9 mouse cellular contexts compared by ENCODE assay signal in genomic region chr4:49522576-49522975, GRCm38 (mm10). TPM values are rescaled to one million over a fixed set of nuclear protein-coding genes. Genes with fewer than 3 reads are reported as not detected.
DNase-seq lines count a peak whose midpoint lies in the region; ATAC-seq and TF ChIP-seq lines count a peak whose summit lies in the region.
"Had no signal": no experiment of that assay in that cellular context is flagged by ENCODE, and none has a peak within 500 bp of the region (broad histone marks: within the 10 kb centered on the region; RNA-seq: fewer than 3 reads in every experiment).

No protein-coding gene starts in this region.

- H3K9me3 ChIP-seq in hindbrain, embryonic 13.5 days, result no peaks in the 10 kb centered on the region
- H3K9me3 ChIP-seq in hindbrain, embryonic 11.5 days (ENCODE audit: control insufficient read depth, low read length), result no peaks in the 10 kb centered on the region
- H3K9me3 ChIP-seq in midbrain, postnatal 0 days (ENCODE audit: low read length), result no peaks in the 10 kb centered on the region

- ATAC-seq in hindbrain, embryonic 13.5 days (ENCODE audit: low FRiP score), result no peak
- no peak for ATAC-seq in hindbrain, embryonic 11.5 days (ENCODE audit: low FRiP score)
- no peak for ATAC-seq in midbrain, postnatal 0 days (ENCODE audit: low FRiP score)

- H3K36me3 ChIP-seq in hindbrain, embryonic 13.5 days, result peaks cover 27% of the 10 kb centered on the region
- H3K36me3 ChIP-seq in hindbrain, embryonic 11.5 days (ENCODE audit: control insufficient read depth, insufficient read depth, low read length), result no peaks in the 10 kb centered on the region
- 0 out of 2 replicates have a peak, but pooled peaks cover 6% of the 10 kb centered on the region for H3K36me3 ChIP-seq in midbrain, postnatal 0 days (ENCODE audit: insufficient read depth, low read length)

- no peak for TF ChIP-seq CTCF in midbrain, postnatal 0 days (IDR thresholded peaks at IDR 0.05)

- DNase-seq in hindbrain, embryonic 11.5 days (ENCODE audit: low spot score), result no peak
- DNase-seq in cerebellum, adult 18-20 months, result peak; percentile 13 to 41
- DNase-seq in frontal cortex, postnatal 36 days (ENCODE audit: low spot score in 2 of 2), result peak; percentile 88 to 89
- DNase-seq in layer of hippocampus, adult 8-10 months (ENCODE audit: low spot score in 2 of 2), result peak; percentile 85 to 86
- DNase-seq in midbrain, postnatal 0 days (ENCODE audit: low spot score), result peak; percentile 6
- no peak for DNase-seq in urinary bladder, postnatal 36 days (ENCODE audit: low spot score in 2 of 2)
- DNase-seq in adrenal gland, postnatal 14 days, result no peak

- whole genome bisulfite sequencing in hindbrain, embryonic 13.5 days, result 70% methylated on average over 9 of the region's 9 CpGs
- 89% methylated on average over 9 of the region's 9 CpGs for WGBS in hindbrain, embryonic 11.5 days
- 70% methylated on average over 9 of the region's 9 CpGs for WGBS in midbrain, postnatal 0 days

- H3K4me3 ChIP-seq in hindbrain, embryonic 13.5 days, result no peak overlapping the region
- H3K4me3 ChIP-seq in hindbrain, embryonic 11.5 days (ENCODE audit: low read depth, low read length), result no peak overlapping the region
- no peak overlapping the region for H3K4me3 ChIP-seq in midbrain, postnatal 0 days (ENCODE audit: low read depth, low read length)

- H3K4me1 ChIP-seq in hindbrain, embryonic 13.5 days (replicated peaks), result peaks cover 32% of the 10 kb centered on the region
- H3K4me1 ChIP-seq in hindbrain, embryonic 11.5 days (replicated peaks; ENCODE audit: control insufficient read depth, insufficient read depth, low read length), result no peaks in the 10 kb centered on the region
- H3K4me1 ChIP-seq in midbrain, postnatal 0 days (ENCODE audit: insufficient read depth, low read length), result peaks cover 12% of the 10 kb centered on the region

- H3K4me2 ChIP-seq in hindbrain, embryonic 13.5 days, result peak overlapping the region; percentile 79
- H3K4me2 ChIP-seq in hindbrain, embryonic 11.5 days (replicated peaks; ENCODE audit: low read depth, low read length), result no peak overlapping the region
- peak overlapping the region; percentile 81; the same call in 1 of the 2 replicates for H3K4me2 ChIP-seq in midbrain, postnatal 0 days (ENCODE audit: low read depth, low read length, poor library complexity, severe bottlenecking)

- no peak overlapping the region for H3K9ac ChIP-seq in hindbrain, embryonic 13.5 days
- no peak overlapping the region for H3K9ac ChIP-seq in hindbrain, embryonic 11.5 days (ENCODE audit: low read depth, low read length)
- no peak overlapping the region for H3K9ac ChIP-seq in midbrain, postnatal 0 days (replicated peaks; ENCODE audit: low read length, poor library complexity, severe bottlenecking)

- no peak overlapping the region for H3K27ac ChIP-seq in hindbrain, embryonic 13.5 days
- H3K27ac ChIP-seq in hindbrain, embryonic 11.5 days (ENCODE audit: low read depth, low read length), result no peak overlapping the region
- H3K27ac ChIP-seq in midbrain, postnatal 0 days (ENCODE audit: low read depth, low read length), result no peak overlapping the region

- no peaks in the 10 kb centered on the region for H3K27me3 ChIP-seq in hindbrain, embryonic 13.5 days
- no peaks in the 10 kb centered on the region for H3K27me3 ChIP-seq in hindbrain, embryonic 11.5 days (ENCODE audit: control insufficient read depth, insufficient read depth, low read length)
- no peaks in the 10 kb centered on the region for H3K27me3 ChIP-seq in midbrain, postnatal 0 days (ENCODE audit: insufficient read depth, low read length)

RNA-seq across cellular contexts. Expression of gene Zfp189, which starts 1.6 kb away (rescaled TPM):
- 13.5 and 13.7 TPM in 2 replicates for polyA plus RNA-seq in hindbrain, embryonic 13.5 days (2015; fragmentation: Nextera tagmentation; extraction: Ambion mirVana)
- polyA plus RNA-seq in hindbrain, embryonic 11.5 days (2014; fragmentation: Nextera tagmentation; extraction: Ambion mirVana), result 14.3 and 15.4 TPM in 2 replicates
- 10 to 100 TPM; 23.9 to 30.1 (median 28.7) TPM for total RNA-seq in layer of hippocampus, adult 8-10 months (2022)
- 6.3 and 10.4 TPM in 2 replicates for total RNA-seq in midbrain, postnatal 0 days (2014; rRNA removed)
- polyA plus RNA-seq in midbrain, postnatal 0 days (2015; fragmentation: Nextera tagmentation; extraction: Ambion mirVana), result 4.2 and 6.0 TPM in 2 replicates
- total RNA-seq in adrenal gland, postnatal 14 days (2021), result 7.9 and 8.4 TPM in 2 replicates

RNA-seq across cellular contexts. Expression of gene Mrpl50, which starts 1.7 kb away (rescaled TPM):
- 76.9 and 78.8 TPM in 2 replicates for polyA plus RNA-seq in hindbrain, embryonic 13.5 days (2015; fragmentation: Nextera tagmentation; extraction: Ambion mirVana)
- polyA plus RNA-seq in hindbrain, embryonic 11.5 days (2014; fragmentation: Nextera tagmentation; extraction: Ambion mirVana), result 93.1 and 93.9 TPM in 2 replicates
- 10 to 100 TPM; 29.3 to 35.0 (median 32.1) TPM for total RNA-seq in layer of hippocampus, adult 8-10 months (2022)
- total RNA-seq in midbrain, postnatal 0 days (2014; rRNA removed), result 36.6 and 44.3 TPM in 2 replicates
- polyA plus RNA-seq in midbrain, postnatal 0 days (2015; fragmentation: Nextera tagmentation; extraction: Ambion mirVana), result 75.7 and 76.7 TPM in 2 replicates
- total RNA-seq in adrenal gland, postnatal 14 days (2021), result 45.5 and 50.0 TPM in 2 replicates

RNA-seq across cellular contexts. Expression of gene Baat, which starts 16.2 kb away (rescaled TPM):
- 0.13 TPM in 1 of 2 replicates, not detected in the other for polyA plus RNA-seq in hindbrain, embryonic 13.5 days (2015; fragmentation: Nextera tagmentation; extraction: Ambion mirVana)
- polyA plus RNA-seq in hindbrain, embryonic 11.5 days (2014; fragmentation: Nextera tagmentation; extraction: Ambion mirVana), result 0.22 and 0.27 TPM in 2 replicates
- under 1 TPM; 0.20 to 0.54 (median 0.26) TPM for total RNA-seq in layer of hippocampus, adult 8-10 months (2022)
- not detected in 2 replicates for total RNA-seq in midbrain, postnatal 0 days (2014; rRNA removed)
- polyA plus RNA-seq in midbrain, postnatal 0 days (2015; fragmentation: Nextera tagmentation; extraction: Ambion mirVana), result not detected in 2 replicates
- total RNA-seq in adrenal gland, postnatal 14 days (2021), result 0.30 and 10.4 TPM in 2 replicates

RNA-seq across cellular contexts. Expression of gene Aldob, which starts 26.8 kb away (rescaled TPM):
- polyA plus RNA-seq in hindbrain, embryonic 13.5 days (2015; fragmentation: Nextera tagmentation; extraction: Ambion mirVana), result 0.19 TPM in 1 of 2 replicates, not detected in the other
- polyA plus RNA-seq in hindbrain, embryonic 11.5 days (2014; fragmentation: Nextera tagmentation; extraction: Ambion mirVana), result not detected in 2 replicates
- total RNA-seq in layer of hippocampus, adult 8-10 months (2022), result 1 to 10 TPM; 2.3 to 4.1 (median 2.6) TPM
- total RNA-seq in midbrain, postnatal 0 days (2014; rRNA removed), result 0.88 and 0.94 TPM in 2 replicates
- polyA plus RNA-seq in midbrain, postnatal 0 days (2015; fragmentation: Nextera tagmentation; extraction: Ambion mirVana), result 0.56 and 0.73 TPM in 2 replicates
- 22.2 and 273 TPM in 2 replicates for total RNA-seq in adrenal gland, postnatal 14 days (2021)
- polyA plus RNA-seq: neural tube, embryonic 11.5 days had no signal

RNA-seq across cellular contexts. Expression of gene Acnat1, which starts 48.9 kb away (rescaled TPM):
- not detected in 2 replicates for polyA plus RNA-seq in hindbrain, embryonic 13.5 days (2015; fragmentation: Nextera tagmentation; extraction: Ambion mirVana)
- not detected in 2 replicates for polyA plus RNA-seq in hindbrain, embryonic 11.5 days (2014; fragmentation: Nextera tagmentation; extraction: Ambion mirVana)
- total RNA-seq in layer of hippocampus, adult 8-10 months (2022), result not detected
- 0.44 TPM in 1 of 2 replicates, not detected in the other for total RNA-seq in midbrain, postnatal 0 days (2014; rRNA removed)
- polyA plus RNA-seq in midbrain, postnatal 0 days (2015; fragmentation: Nextera tagmentation; extraction: Ambion mirVana), result not detected in 2 replicates
- total RNA-seq in adrenal gland, postnatal 14 days (2021), result 2.7 and 20.3 TPM in 2 replicates
- polyA plus RNA-seq: neural tube, embryonic 11.5 days had no signal

Comparison
In these comparisons a context has a peak if more than half of its experiments do, and no peak if none do; other contexts are left out.
1. DNase-seq: peak in cerebellum, adult 18-20 months (2 of 2), frontal cortex, postnatal 36 days (2 of 2), layer of hippocampus, adult 8-10 months (2 of 2) and midbrain, postnatal 0 days (single experiment); none in hindbrain, embryonic 11.5 days (single experiment), urinary bladder, postnatal 36 days (0 of 2) and adrenal gland, postnatal 14 days (single experiment).